Mouse (Mus musculus) frontal cortex, postnatal 36 days (tissue): Measurements from ENCODE around the gene 4930578C19Rik.
"Not testable (repeated sequence)": the region's sequence is repeated elsewhere in the genome, so short reads cannot be mapped to it uniquely, and the experiment has no call there.

Experiments used
- DNase-seq, 2 experiments: peaks; one replicate each; pipeline ENCODE4 v3.0.0; 2022; ENCODE audit warnings: low spot score in 2 of 2

The 4930578C19Rik gene

GRCm38 (mm10) chrX:18461198-18461601, at the start of gene 4930578C19Rik:
Gene 4930578C19Rik (minus strand): TSS chrX:18461397.
- no peak for DNase-seq

GRCm38 (mm10) chrX:18467690-18468089, 6.5 kb upstream of the 4930578C19Rik start:
- no peak for DNase-seq

- no peak for DNase-seq
Observed at GRCm38 (mm10) chrX:18462879-18463278, 1.7 kb upstream of the 4930578C19Rik start.

GRCm38 (mm10) chrX:18451559-18451958, 9.6 kb downstream of the 4930578C19Rik start:
- DNase-seq: no peak

GRCm38 (mm10) chrX:18442066-18442465, 19.1 kb downstream of the 4930578C19Rik start:
- peak; percentile 29 to 82 for DNase-seq

- no peak for DNase-seq
Observed at GRCm38 (mm10) chrX:18425451-18425850, 35.7 kb downstream of the 4930578C19Rik start.

GRCm38 (mm10) chrX:18423206-18423605, 38.0 kb downstream of the 4930578C19Rik start:
- DNase-seq: no peak

GRCm38 (mm10) chrX:18420161-18420784, 40.9 kb downstream of the 4930578C19Rik start:
- peak in 1 of 2 experiments; percentile 28 for DNase-seq

- DNase-seq: peak in 1 of 2 experiments; percentile 37
Observed at GRCm38 (mm10) chrX:18418977-18419376, 42.2 kb downstream of the 4930578C19Rik start.

- DNase-seq: no peak
Observed at GRCm38 (mm10) chrX:18414560-18414959, 46.6 kb downstream of the 4930578C19Rik start.

GRCm38 (mm10) chrX:18411071-18411840, 49.9 kb downstream of the 4930578C19Rik start:
- DNase-seq: no peak

GRCm38 (mm10) chrX:18409598-18409997, 51.6 kb downstream of the 4930578C19Rik start:
- no peak for DNase-seq

- no peak for DNase-seq
Observed at GRCm38 (mm10) chrX:18402296-18402695, 58.9 kb downstream of the 4930578C19Rik start.

GRCm38 (mm10) chrX:18396700-18397099, 64.5 kb downstream of the 4930578C19Rik start:
- no peak for DNase-seq

GRCm38 (mm10) chrX:18384181-18384580, 77.0 kb downstream of the 4930578C19Rik start:
- DNase-seq: not testable (repeated sequence)
